Mouse (Mus musculus) MEL (cell line): Measurements from ENCODE around the gene Pdss2. TPM values are rescaled to one million over a fixed set of nuclear protein-coding genes. Genes with fewer than 3 reads are reported as not detected.

ENCODE experiments used
- DNase-seq: peaks from one replicate; pipeline ENCODE4 v3.0.0; 2011; ENCODE audit warnings: low read depth, low spot score
- H3K27ac ChIP-seq: 2 replicates; pipeline ENCODE4 v1.5.1; 2012; ENCODE audit warnings: low read depth, mild to moderate bottlenecking, control low read depth, low read length, moderate library complexity; ENCODE audit not compliant: control insufficient read depth
- H3K27me3 ChIP-seq, 2 experiments: fragments of 150-350 bp in 1 of 2; sonication (generic) in 1 of 2; 2 replicates each; pipeline ENCODE4 v1.6.1; 2012; ENCODE audit warnings: low read length in 2 of 2, mild to moderate bottlenecking in 2 of 2, improper control_type of control experiment in 1 of 2, moderate library complexity in 1 of 2; ENCODE audit not compliant: insufficient read depth in 2 of 2, control insufficient read depth in 1 of 2
- H3K36me3 ChIP-seq, 2 experiments: 2 replicates each; pipeline ENCODE4 v1.6.1; 2012 to 2014; ENCODE audit warnings: low read length in 2 of 2, improper control_type of control experiment in 1 of 2, inconsistent platforms in 1 of 2, mild to moderate bottlenecking in 1 of 2; ENCODE audit not compliant: insufficient read depth in 2 of 2, control insufficient read depth in 1 of 2
- H3K4me1 ChIP-seq, 2 experiments: fragments of 150-350 bp in 1 of 2; sonication (generic) in 1 of 2; 2 replicates each; pipeline ENCODE4 v1.6.1; 2012; ENCODE audit warnings: low read length in 2 of 2, improper control_type of control experiment in 1 of 2, mild to moderate bottlenecking in 1 of 2; ENCODE audit not compliant: insufficient read depth in 2 of 2, control insufficient read depth in 1 of 2
- H3K4me3 ChIP-seq, 2 experiments: fragments of 150-350 bp in 1 of 2; sonication (generic) in 1 of 2; 2 replicates each; pipeline ENCODE4 v1.5.1; 2012; ENCODE audit warnings: low read depth in 2 of 2, low read length in 2 of 2, mild to moderate bottlenecking in 2 of 2, moderate library complexity in 2 of 2, control low read depth in 1 of 2, improper control_type of control experiment in 1 of 2; ENCODE audit not compliant: control insufficient read depth in 1 of 2, insufficient read depth in 1 of 2
- H3K79me2 ChIP-seq: 2 replicates; pipeline ENCODE4 v1.6.1; 2012; ENCODE audit warnings: mild to moderate bottlenecking, low read length, moderate library complexity; ENCODE audit not compliant: control insufficient read depth, poor library complexity, insufficient read depth
- H3K9ac ChIP-seq: 2 replicates; pipeline ENCODE4 v1.6.1; 2012; ENCODE audit warnings: low read depth, mild to moderate bottlenecking, control low read depth, low read length, moderate library complexity; ENCODE audit not compliant: control insufficient read depth, poor library complexity, severe bottlenecking
- H3K9me3 ChIP-seq: fragments of 150-350 bp; sonication (generic); replicated peaks from 2 replicates; pipeline ENCODE4 v1.6.1; 2012; ENCODE audit warnings: mild to moderate bottlenecking, low read length, improper control_type of control experiment, moderate library complexity; ENCODE audit not compliant: insufficient read depth
- BHLHE40 ChIP-seq: IDR thresholded peaks from 2 replicates; pipeline ENCODE4 v1.6.1; 2012; ENCODE audit warnings: low read depth, mild to moderate bottlenecking, inconsistent platforms, low read length, improper control_type of control experiment, borderline replicate concordance
- CHD1 ChIP-seq: IDR thresholded peaks from 2 replicates; pipeline ENCODE4 v1.6.1; 2012; ENCODE audit warnings: low read depth, mild to moderate bottlenecking, inconsistent platforms, low read length, improper control_type of control experiment
- EP300 ChIP-seq, 2 experiments: IDR thresholded peaks; 2 replicates each; pipeline ENCODE4 v1.6.1; 2011; ENCODE audit warnings: improper control_type of control experiment in 2 of 2, low read length in 2 of 2, low read depth in 1 of 2, mild to moderate bottlenecking in 1 of 2
- ETS1 ChIP-seq: IDR thresholded peaks from 2 replicates; pipeline ENCODE4 v1.6.1; 2012; ENCODE audit warnings: low read depth, mild to moderate bottlenecking, inconsistent platforms, low read length, improper control_type of control experiment, moderate library complexity
- GABPA ChIP-seq: IDR thresholded peaks from 2 replicates; pipeline ENCODE4 v1.6.1; 2012; ENCODE audit warnings: low read depth, mild to moderate bottlenecking, inconsistent platforms, low read length, improper control_type of control experiment, moderate library complexity
- HCFC1 ChIP-seq: IDR thresholded peaks from 2 replicates; pipeline ENCODE4 v1.6.1; 2012; ENCODE audit warnings: low read depth, mild to moderate bottlenecking, inconsistent platforms, low read length, improper control_type of control experiment, moderate library complexity
- JUND ChIP-seq: IDR thresholded peaks from 2 replicates; pipeline ENCODE4 v1.6.1; 2011; ENCODE audit warnings: low read depth, mild to moderate bottlenecking, improper control_type of control experiment, low read length
- KAT2A ChIP-seq: conservative IDR thresholded peaks from 2 replicates; pipeline ENCODE4 v1.6.1; 2012; ENCODE audit warnings: low read depth, low read length, improper control_type of control experiment, inconsistent platforms
- MAFK ChIP-seq: IDR thresholded peaks from 2 replicates; pipeline ENCODE4 v1.6.1; 2011; ENCODE audit warnings: low read depth, mild to moderate bottlenecking, low read length, improper control_type of control experiment, borderline replicate concordance
- MAX ChIP-seq: IDR thresholded peaks from 2 replicates; pipeline ENCODE4 v1.6.1; 2011; ENCODE audit warnings: low read length, improper control_type of control experiment
- MEF2A ChIP-seq: IDR thresholded peaks from 2 replicates; pipeline ENCODE4 v1.6.1; 2014; ENCODE audit warnings: low read depth, mild to moderate bottlenecking, inconsistent platforms, low read length, improper control_type of control experiment; ENCODE audit not compliant: poor library complexity, insufficient replicate concordance, severe bottlenecking; ENCODE audit errors: extremely low read depth
- MXI1 ChIP-seq: IDR thresholded peaks from 2 replicates; pipeline ENCODE4 v1.6.1; 2011; ENCODE audit warnings: mild to moderate bottlenecking, low read depth, low read length, improper control_type of control experiment
- MYC ChIP-seq: IDR thresholded peaks from 2 replicates; pipeline ENCODE4 v1.6.1; 2011; ENCODE audit warnings: low read depth, mild to moderate bottlenecking, low read length, improper control_type of control experiment, moderate library complexity
- NELFE ChIP-seq: IDR thresholded peaks from 2 replicates; pipeline ENCODE4 v1.6.1; 2011; ENCODE audit warnings: low read depth, low read length, improper control_type of control experiment
- NRF1 ChIP-seq: IDR thresholded peaks from 2 replicates; pipeline ENCODE4 v1.6.1; 2014; ENCODE audit warnings: low read depth, mild to moderate bottlenecking, inconsistent platforms, low read length, improper control_type of control experiment, moderate library complexity; ENCODE audit not compliant: poor library complexity, insufficient read depth, severe bottlenecking
- POLR2A ChIP-seq, 2 experiments: IDR thresholded peaks; 2 replicates each; pipeline ENCODE4 v1.6.1; 2011 to 2012; ENCODE audit warnings: low read length in 2 of 2, mild to moderate bottlenecking in 2 of 2, control low read depth in 1 of 2, improper control_type of control experiment in 1 of 2, low read depth in 1 of 2, moderate library complexity in 1 of 2; ENCODE audit not compliant: control insufficient read depth in 1 of 2, insufficient read depth in 1 of 2, poor library complexity in 1 of 2
- POLR2AphosphoS2 ChIP-seq: IDR thresholded peaks from 2 replicates; pipeline ENCODE4 v1.6.1; 2011; ENCODE audit warnings: low read length, improper control_type of control experiment
- POLR2AphosphoS5 ChIP-seq: IDR thresholded peaks from 2 replicates; pipeline ENCODE4 v1.6.1; 2012; ENCODE audit warnings: low read depth, borderline replicate concordance, mild to moderate bottlenecking, inconsistent platforms, low read length, moderate library complexity, mixed read lengths
- RCOR1 ChIP-seq: IDR thresholded peaks from 2 replicates; pipeline ENCODE4 v1.6.1; 2012; ENCODE audit warnings: low read depth, mild to moderate bottlenecking, inconsistent platforms, low read length, improper control_type of control experiment
- SMC3 ChIP-seq: IDR thresholded peaks from 2 replicates; pipeline ENCODE4 v1.6.1; 2011; ENCODE audit warnings: low read depth, low read length, improper control_type of control experiment
- TAL1 ChIP-seq: IDR thresholded peaks from 2 replicates; pipeline ENCODE4 v1.6.1; 2012; ENCODE audit warnings: mild to moderate bottlenecking, inconsistent platforms, low read length, moderate library complexity, mixed read lengths
- TBP ChIP-seq: IDR thresholded peaks from 2 replicates; pipeline ENCODE4 v1.8.0; 2011; ENCODE audit warnings: low read depth, low read length, improper control_type of control experiment
- UBTF ChIP-seq: IDR thresholded peaks from 2 replicates; pipeline ENCODE4 v1.6.1; 2012; ENCODE audit warnings: low read depth, mild to moderate bottlenecking, inconsistent platforms, low read length, improper control_type of control experiment, moderate library complexity, borderline replicate concordance; ENCODE audit not compliant: insufficient read depth
- USF1 ChIP-seq: IDR thresholded peaks from 2 replicates; pipeline ENCODE4 v1.6.1; 2014; ENCODE audit warnings: low read depth, mild to moderate bottlenecking, inconsistent platforms, low read length, improper control_type of control experiment, moderate library complexity
- ZC3H11A ChIP-seq: IDR thresholded peaks from 2 replicates; pipeline ENCODE4 v1.6.1; 2012; ENCODE audit warnings: low read depth, mild to moderate bottlenecking, inconsistent platforms, low read length, improper control_type of control experiment
- ZMIZ1 ChIP-seq: IDR thresholded peaks from 2 replicates; pipeline ENCODE4 v1.6.1; 2012; ENCODE audit warnings: low read depth, mild to moderate bottlenecking, inconsistent platforms, low read length, improper control_type of control experiment, moderate library complexity
- polyA plus RNA-seq, 2 experiments: library from polyadenylated mRNA; stranded (reverse) in 1 of 2; unstranded in 1 of 2; fragments of >175 nt in 1 of 2; fragments of >200 nt in 1 of 2; gene quantifications; 2 replicates each; pipeline versions ENCODE4 v1.2.1 to v1.2.4; 2012; ENCODE audit warnings: low replicate concordance in 2 of 2, low read depth in 1 of 2; ENCODE audit not compliant: insufficient read length in 2 of 2, insufficient read depth in 1 of 2, missing spikeins in 1 of 2
- total RNA-seq: library from RNA; depleted of rRNA; stranded (reverse); fragments of 300-350 nt; gene quantifications from 2 replicates; pipeline ENCODE4 v1.2.3, GENCODE M21; 2012

Gene Pdss2
- total and polyA plus RNA-seq, 3 experiments, result 14.3 to 14.8 TPM; not detected in 1

GRCm38 (mm10) chr10:43273057-43273456, 51.8 kb downstream of the Pdss2 start:
- H3K9me3 ChIP-seq, result no peaks in the 10 kb centered on the region
- H3K27ac ChIP-seq, result no peak overlapping the region
- DNase-seq, result no peak
- no peak overlapping the region for H3K9ac ChIP-seq
- H3K4me1 ChIP-seq, result no peaks in the 10 kb centered on the region
- peaks cover 0 to 2% of the 10 kb centered on the region in 2 experiments; a peak in 1 of 4 replicates for H3K36me3 ChIP-seq
- H3K79me2 ChIP-seq, result no peaks in the 10 kb centered on the region; the same call in 1 of the 2 replicates
- no peaks in the 10 kb centered on the region for H3K27me3 ChIP-seq
- TF ChIP-seq EP300 (IDR thresholded peaks at IDR 0.05; ENCODE audit: low read depth in 1 of 2, low read length in 2 of 2) (no peak), JUND (no peak), POLR2AphosphoS5 (no peak), RCOR1 (no peak), KAT2A (no peak), HCFC1 (no peak), MYC (no peak), ETS1 (no peak), POLR2AphosphoS2 (no peak), MAX (no peak), MAFK (no peak), TBP (no peak), POLR2A (IDR thresholded peaks at IDR 0.05; ENCODE audit: control insufficient read depth in 1 of 2, insufficient read depth in 1 of 2, low read depth in 1 of 2, low read length in 2 of 2, poor library complexity in 1 of 2) (no peak), CHD1 (no peak), SMC3 (no peak), ZMIZ1 (no peak), TAL1 (no peak), NRF1 (no peak), ZC3H11A (no peak)
- TF ChIP-seq, all 39 proteins: peak for 0
- H3K4me3 ChIP-seq, result no peak overlapping the region

DNA sequence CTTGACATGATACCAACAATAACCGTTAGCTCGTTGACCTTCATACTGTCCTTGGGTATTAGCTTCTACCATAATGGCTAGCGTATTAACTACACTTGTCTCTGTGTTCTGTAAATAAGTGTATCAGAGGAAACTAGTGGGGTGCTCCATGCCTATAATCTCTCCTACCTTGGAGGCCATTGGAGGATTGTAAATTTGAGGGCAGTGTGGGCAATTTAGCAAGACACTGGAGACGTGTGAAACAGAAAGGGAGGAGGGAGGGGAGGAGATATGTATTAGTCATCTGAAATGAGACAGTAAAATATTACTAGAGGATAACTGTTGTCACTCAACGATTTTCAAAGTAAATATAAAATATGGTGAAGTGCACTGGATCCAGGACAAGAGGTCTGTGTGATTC, 54.2 kb downstream of the Pdss2 start:
- TF ChIP-seq MXI1, result no peak
- no peak for TF ChIP-seq HCFC1
- TF ChIP-seq NELFE, result no peak
- no peak for TF ChIP-seq BHLHE40
- TF ChIP-seq MAFK, result no peak
- TF ChIP-seq EP300 (IDR thresholded peaks at IDR 0.05; ENCODE audit: low read depth in 1 of 2, low read length in 2 of 2), result no peak
- no peak for TF ChIP-seq MEF2A
- no peak for TF ChIP-seq ZC3H11A
- TF ChIP-seq UBTF, result no peak
- TF ChIP-seq CHD1, result no peak
- no peak for TF ChIP-seq USF1
- TF ChIP-seq RCOR1, result no peak
- no peak for TF ChIP-seq MAX
- TF ChIP-seq POLR2AphosphoS2, result no peak
- TF ChIP-seq GABPA, result no peak
- no peak for TF ChIP-seq KAT2A
- no peaks in the 10 kb centered on the region for H3K27me3 ChIP-seq
- no peak overlapping the region for H3K4me3 ChIP-seq
- no peak overlapping the region for H3K9ac ChIP-seq
- no peaks in the 10 kb centered on the region for H3K4me1 ChIP-seq
- H3K36me3 ChIP-seq, result no peaks in the 10 kb centered on the region
- H3K9me3 ChIP-seq, result no peaks in the 10 kb centered on the region
- no peak for DNase-seq
- H3K79me2 ChIP-seq, result no peaks in the 10 kb centered on the region; the same call in 1 of the 2 replicates
- H3K27ac ChIP-seq, result no peak overlapping the region
